Mouse (Mus musculus) kidney, adult 2 months (tissue): ENCODE measurements at regions not wholly inside any gene's neighbourhood (a gene's known extent, or its start where the extent isn't known, plus 50 kb on each side); places are given as distances from the start of the nearest gene placed in this dataset.

Experiments
- CTCF ChIP-seq: fragments of 200-500 bp; conservative IDR thresholded peaks from 2 replicates; pipeline ENCODE4 v1.5.1; 2011; ENCODE audit warnings: low read depth, mild to moderate bottlenecking, control low read depth, low read length, moderate library complexity, mixed read lengths; ENCODE audit not compliant: insufficient read depth, insufficient read length
- POLR2A ChIP-seq: fragments of 200-500 bp; IDR thresholded peaks from one replicate; pipeline ENCODE4 v1.6.1; 2011; ENCODE audit warnings: low read depth, low read length, control low read depth

GRCm38 (mm10) chr15:97592786-97593185 is 112.8 kb downstream of the Rpap3 start:
- TF ChIP-seq POLR2A, result no peak
- TF ChIP-seq CTCF, result no peak
